Mouse (Mus musculus): Measurements from ENCODE around the gene Sdhc. TPM values are rescaled to one million over a fixed set of nuclear protein-coding genes. Genes with fewer than 3 reads are reported as not detected.

The Sdhc gene
- polyA plus RNA-seq, 1 experiment from 2014 or later = 207 TPM

GRCm38 (mm10) chr1:171120893-171121292 is 29.5 kb downstream of the Sdhc start:
- no peak for ATAC-seq
- no peaks in the 10 kb centered on the region for H3K27me3 ChIP-seq (ENCODE audit: insufficient read depth, low read length)
- H3K9ac ChIP-seq (replicated peaks) = no peak overlapping the region

DNA sequence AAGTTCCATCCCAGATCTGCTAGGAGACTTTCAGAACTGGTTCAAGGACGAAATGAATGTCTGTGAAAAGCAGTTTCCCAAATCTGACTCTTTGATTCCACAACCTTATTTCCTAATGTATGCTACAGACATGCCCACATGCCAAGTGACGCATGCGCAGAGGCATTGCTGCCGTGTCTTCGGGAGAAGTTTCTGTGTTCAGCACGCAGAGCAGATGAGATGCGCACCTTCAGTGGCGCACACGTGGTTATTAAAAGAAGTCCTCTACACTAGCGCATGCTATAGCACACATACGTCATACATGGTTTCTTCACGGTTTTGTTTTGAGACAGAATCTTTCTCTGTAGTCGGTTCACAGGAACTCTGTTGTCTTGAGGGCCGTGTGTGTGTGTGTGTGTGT is 31.0 kb downstream of the Sdhc start:
- Histone ChIP-seq H3K9me3 (ENCODE audit: low read length) (no peaks in the 10 kb centered on the region), H3K4me1 (ENCODE audit: insufficient read depth) (peaks cover 16% of the 10 kb centered on the region; the same call in 1 of the 2 replicates), H3K4me3 (ENCODE audit: low read depth, low read length) (no peak overlapping the region), H3K4me2 (ENCODE audit: low read depth, low read length) (no peak overlapping the region), H3K36me3 (replicated peaks; ENCODE audit: insufficient read depth, low read length) (no peaks in the 10 kb centered on the region), H3K9ac (replicated peaks) (no peak overlapping the region), H3K27ac (ENCODE audit: low read depth) (no peak overlapping the region), H3K27me3 (ENCODE audit: insufficient read depth, low read length) (no peaks in the 10 kb centered on the region)
- 82% methylated on average over 14 of the region's 14 CpGs for WGBS (ENCODE audit: insufficient replicate concordance)
- no peak for ATAC-seq
- TF ChIP-seq CTCF (IDR thresholded peaks at IDR 0.05; ENCODE audit: low read depth) = no peak
- no peak for TF ChIP-seq EP300 (IDR thresholded peaks at IDR 0.05; ENCODE audit: low read depth)
- no peak for DNase-seq

More at GRCm38 (mm10) chr1:171120893-171121292, 29.5 kb downstream of the Sdhc start:
- no peak overlapping the region for H3K4me3 ChIP-seq (ENCODE audit: low read depth, low read length)
- no peak for DNase-seq
- TF ChIP-seq EP300 (IDR thresholded peaks at IDR 0.05; ENCODE audit: low read depth) (no peak), CTCF (IDR thresholded peaks at IDR 0.05; ENCODE audit: low read depth) (no peak)
- no peaks in the 10 kb centered on the region for H3K36me3 ChIP-seq (replicated peaks; ENCODE audit: insufficient read depth, low read length)
- WGBS (ENCODE audit: insufficient replicate concordance) = 65% methylated on average over 3 of the region's 3 CpGs
- H3K9me3 ChIP-seq (ENCODE audit: low read length) = no peaks in the 10 kb centered on the region
- H3K27ac ChIP-seq (ENCODE audit: low read depth) = no peak overlapping the region
- H3K4me1 ChIP-seq (ENCODE audit: insufficient read depth) = peaks cover 20% of the 10 kb centered on the region
- no peak overlapping the region for H3K4me2 ChIP-seq (ENCODE audit: low read depth, low read length)

GRCm38 (mm10) chr1:171118996-171119395 is 31.4 kb downstream of the Sdhc start:
- no peak for DNase-seq
- Histone ChIP-seq H3K4me2 (ENCODE audit: low read depth, low read length) (no peak overlapping the region), H3K4me1 (ENCODE audit: insufficient read depth) (peaks cover 18% of the 10 kb centered on the region), H3K9me3 (ENCODE audit: low read length) (no peaks in the 10 kb centered on the region), H3K27me3 (ENCODE audit: insufficient read depth, low read length) (no peaks in the 10 kb centered on the region), H3K4me3 (ENCODE audit: low read depth, low read length) (no peak overlapping the region), H3K36me3 (replicated peaks; ENCODE audit: insufficient read depth, low read length) (no peaks in the 10 kb centered on the region), H3K9ac (replicated peaks) (no peak overlapping the region), H3K27ac (ENCODE audit: low read depth) (no peak overlapping the region)
- TF ChIP-seq CTCF (IDR thresholded peaks at IDR 0.05; ENCODE audit: low read depth) (no peak), EP300 (IDR thresholded peaks at IDR 0.05; ENCODE audit: low read depth) (no peak)
- no peak for ATAC-seq
- 75% methylated on average over 5 of the region's 5 CpGs for WGBS (ENCODE audit: insufficient replicate concordance)

DNA sequence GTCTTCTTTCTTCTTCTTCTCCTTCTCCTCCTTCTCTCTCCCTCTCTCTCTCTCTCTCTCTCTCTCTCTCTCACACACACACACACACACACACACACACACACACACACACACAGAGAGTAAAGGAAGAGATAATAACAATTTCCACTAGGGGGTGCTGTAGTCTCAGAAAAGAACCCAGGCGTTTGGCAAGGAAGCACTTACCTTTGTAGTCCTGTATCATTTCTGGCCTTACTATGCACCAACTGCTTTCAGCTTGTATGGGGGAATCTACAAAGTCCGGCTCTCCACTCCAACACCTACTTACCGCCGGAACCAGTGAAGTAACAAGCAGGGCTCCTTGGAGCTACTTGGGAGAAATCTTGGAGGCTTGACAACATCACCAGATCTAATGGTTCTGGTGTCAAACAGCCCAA is 32.1 kb downstream of the Sdhc start:
- H3K9me3 ChIP-seq (ENCODE audit: low read length) = no peaks in the 10 kb centered on the region
- peaks cover 20% of the 10 kb centered on the region for H3K4me1 ChIP-seq (ENCODE audit: insufficient read depth)
- H3K4me3 ChIP-seq (ENCODE audit: low read depth, low read length) = no peak overlapping the region
- WGBS (ENCODE audit: insufficient replicate concordance) = 6% methylated on average over 4 of the region's 4 CpGs
- H3K27ac ChIP-seq (ENCODE audit: low read depth) = no peak overlapping the region
- ATAC-seq (peak; percentile 56), DNase-seq (peak; percentile 59)
- no peak overlapping the region for H3K9ac ChIP-seq (replicated peaks)
- no peaks in the 10 kb centered on the region for H3K27me3 ChIP-seq (ENCODE audit: insufficient read depth, low read length)
- no peak overlapping the region for H3K4me2 ChIP-seq (ENCODE audit: low read depth, low read length)
- no peaks in the 10 kb centered on the region for H3K36me3 ChIP-seq (replicated peaks; ENCODE audit: insufficient read depth, low read length)
- TF ChIP-seq EP300 (IDR thresholded peaks at IDR 0.05; ENCODE audit: low read depth) (no peak), CTCF (IDR thresholded peaks at IDR 0.05; ENCODE audit: low read depth) (peak; percentile 79)

GRCm38 (mm10) chr1:171116280-171116679 is 34.1 kb downstream of the Sdhc start:
- Histone ChIP-seq H3K27ac (ENCODE audit: low read depth) (no peak overlapping the region), H3K4me1 (ENCODE audit: insufficient read depth) (peaks cover 24% of the 10 kb centered on the region)

GRCm38 (mm10) chr1:171113873-171114299 is 36.5 kb downstream of the Sdhc start, which contains the start of gene Cfap126:
Gene Cfap126 (plus strand): TSS chr1:171113918.
- under 1% methylated on average over 24 of the region's 24 CpGs for WGBS (ENCODE audit: insufficient replicate concordance)
- H3K4me2 ChIP-seq (ENCODE audit: low read depth, low read length) = peak within 1 kb of the TSS; percentile 85
- no peak for TF ChIP-seq EP300 (IDR thresholded peaks at IDR 0.05; ENCODE audit: low read depth)
- no peak for TF ChIP-seq CTCF (IDR thresholded peaks at IDR 0.05; ENCODE audit: low read depth)
- no peaks in the 10 kb centered on the region for H3K36me3 ChIP-seq (replicated peaks; ENCODE audit: insufficient read depth, low read length)
- peak within 1 kb of the TSS; percentile 73 for H3K9ac ChIP-seq (replicated peaks)
- H3K4me3 ChIP-seq (ENCODE audit: low read depth, low read length) = peak within 1 kb of the TSS; percentile 58
- H3K9me3 ChIP-seq (ENCODE audit: low read length) = no peaks in the 10 kb centered on the region
- DNase-seq (peak; percentile 82), ATAC-seq (peak; percentile 40)
- H3K27me3 ChIP-seq (ENCODE audit: insufficient read depth, low read length) = no peaks in the 10 kb centered on the region
- H3K27ac ChIP-seq (ENCODE audit: low read depth) = peak within 1 kb of the TSS; percentile 83
- H3K4me1 ChIP-seq (ENCODE audit: insufficient read depth) = peaks cover 28% of the 10 kb centered on the region

More at GRCm38 (mm10) chr1:171116280-171116679, 34.1 kb downstream of the Sdhc start:
- ATAC-seq = no peak
- Histone ChIP-seq H3K4me3 (ENCODE audit: low read depth, low read length) (no peak overlapping the region), H3K36me3 (replicated peaks; ENCODE audit: insufficient read depth, low read length) (no peaks in the 10 kb centered on the region), H3K27me3 (ENCODE audit: insufficient read depth, low read length) (no peaks in the 10 kb centered on the region), H3K4me2 (ENCODE audit: low read depth, low read length) (peak overlapping the region; percentile 23; the same call in 1 of the 2 replicates), H3K9me3 (ENCODE audit: low read length) (no peaks in the 10 kb centered on the region), H3K9ac (replicated peaks) (no peak overlapping the region)
- WGBS (ENCODE audit: insufficient replicate concordance) = 56% methylated on average over 4 of the region's 4 CpGs
- TF ChIP-seq EP300 (IDR thresholded peaks at IDR 0.05; ENCODE audit: low read depth) (no peak), CTCF (IDR thresholded peaks at IDR 0.05; ENCODE audit: low read depth) (no peak)
- no peak for DNase-seq
